Mouse (Mus musculus) liver, embryonic 14.5 days (tissue): ENCODE measurements at regions not wholly inside any gene's neighbourhood (a gene's known extent, or its start where the extent isn't known, plus 50 kb on each side); places are given as distances from the start of the nearest gene placed in this dataset.

Experiments used
- CTCF ChIP-seq: IDR thresholded peaks from 2 replicates; pipeline ENCODE4 v1.5.1; 2016; ENCODE audit warnings: antibody characterized with exemption, low read depth, control low read depth
- EP300 ChIP-seq: IDR thresholded peaks from 2 replicates; pipeline ENCODE4 v1.6.1; 2016; ENCODE audit warnings: antibody characterized with exemption, low read depth

- TF ChIP-seq CTCF (no peak), EP300 (no peak)
Measured at GRCm38 (mm10) chr9:115367808-115368207, 57.6 kb upstream of the Stt3b start.
